Mouse (Mus musculus): ENCODE results near the gene Rab2b. TPM values are rescaled to one million over a fixed set of nuclear protein-coding genes. Genes with fewer than 3 reads are reported as not detected.

Gene Rab2b
- 1 to 10 TPM; 3.5 to 4.2 TPM for total RNA-seq (2023)

DNA sequence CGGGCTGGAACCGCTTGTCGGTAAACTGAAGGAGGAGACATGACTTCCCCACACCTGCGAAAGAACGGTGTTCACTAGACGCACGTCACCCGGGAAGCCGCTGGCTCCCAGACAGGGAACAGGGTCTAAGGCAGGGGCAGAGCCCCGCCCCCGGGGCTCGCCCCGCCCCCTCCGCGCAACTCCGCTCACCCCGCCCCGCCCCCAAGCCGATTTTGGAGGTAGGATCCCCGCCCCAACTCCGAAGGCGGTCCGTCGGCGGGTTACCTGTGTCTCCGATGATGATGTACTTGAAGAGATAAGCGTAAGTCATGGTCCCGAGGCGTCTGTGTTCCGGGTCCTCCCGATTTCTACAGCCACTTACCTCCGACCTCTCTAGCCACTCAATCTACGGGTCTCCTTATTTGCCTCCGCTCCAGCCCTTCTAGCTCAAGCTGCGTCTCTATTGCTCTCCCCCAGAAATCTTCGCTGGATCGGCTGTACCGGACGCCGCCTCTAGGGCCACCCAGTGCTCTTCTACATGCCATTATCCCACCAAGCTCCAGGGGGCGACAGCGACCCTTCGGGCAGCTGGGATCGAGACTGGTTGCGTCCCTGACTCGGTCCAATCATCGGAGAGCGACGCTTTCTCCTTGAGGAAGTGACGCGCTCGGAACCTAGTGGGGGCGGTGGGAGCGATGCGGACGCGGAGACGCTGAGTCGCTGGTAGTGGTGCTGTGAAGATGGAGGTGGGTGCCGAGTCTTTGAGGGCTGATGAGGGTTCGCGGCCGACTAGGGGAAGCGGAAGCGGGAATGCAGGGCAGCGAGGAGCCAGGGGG is at the start of gene Rab2b, which contains the start of gene Tox4:
TSS of gene Rab2b (minus strand) at position 614 of the 815 bp plus-strand sequence.
TSS of gene Tox4 (plus strand) at position 215 of the 815 bp plus-strand sequence.

GRCm38 (mm10) chr14:52327910-52328812 is 48.8 kb upstream of the Rab2b start, which contains the start of gene Sall2:
TSS of gene Sall2 (minus strand) at chr14:52328762.

GRCm38 (mm10) chr14:52304644-52305271 is 25.4 kb upstream of the Rab2b start, which contains the start of gene Mettl3:
TSS of gene Mettl3 (minus strand) at chr14:52305128.

GRCm38 (mm10) chr14:52257484-52258213 is 21.7 kb downstream of the Rab2b start, which contains the start of gene Chd8:
TSS of gene Chd8 (minus strand) at chr14:52257780.

Other genes starting within 250 kb of the Rab2b start
- gene Olfr221, start 237.1 kb downstream of the Rab2b start, total RNA-seq (2023): not detected
- gene Hnrnpc, start 175.5 kb downstream of the Rab2b start, total RNA-seq (2023): 100 to 1,000 TPM; 228 to 249 TPM
- gene Rpgrip1, start 168.8 kb downstream of the Rab2b start, total RNA-seq (2023): 1 to 10 TPM; 1.1 to 3.4 TPM
- gene Supt16, start 82.1 kb downstream of the Rab2b start, total RNA-seq (2023): 10 to 100 TPM; 51.3 to 54.7 TPM
- gene Chd8, start 21.8 kb downstream of the Rab2b start, total RNA-seq (2023): 100 to 1,000 TPM; 105 to 113 TPM
- 100 to 1,000 TPM; 118 TPM for gene Tox4, start 399 bp downstream of the Rab2b start, total RNA-seq (2023)
- 10 to 100 TPM; 20.7 to 24.2 TPM for gene Mettl3, start 25.6 kb upstream of the Rab2b start, total RNA-seq (2023)
- under 1 TPM; 0.24 to 0.33 TPM for gene Sall2, start 49.2 kb upstream of the Rab2b start, total RNA-seq (2023)
- not detected for gene Olfr1513, start 76.9 kb upstream of the Rab2b start, total RNA-seq (2023)
- not detected for gene Olfr1512, start 99.6 kb upstream of the Rab2b start, total RNA-seq (2023)
- not detected for gene Olfr1511, start 117.8 kb upstream of the Rab2b start, total RNA-seq (2023)
- not detected for gene Olfr1510, start 134.8 kb upstream of the Rab2b start, total RNA-seq (2023)
- gene Olfr1509, start 163.4 kb upstream of the Rab2b start, total RNA-seq (2023): not detected
- not detected for gene Olfr1508, start 187.9 kb upstream of the Rab2b start, total RNA-seq (2023)
- not detected for gene Olfr1507, start 216.2 kb upstream of the Rab2b start, total RNA-seq (2023)

All from neutrophil, adult 59 days (primary cell).